Mouse (Mus musculus) Muller cell, postnatal 12 days (primary cell): ENCODE measurements around the gene Sp100.
"Not testable (repeated sequence)": the region's sequence is repeated elsewhere in the genome, so short reads cannot be mapped to it uniquely, and the experiment has no call there.

Experiments
- DNase-seq: peaks from one replicate; pipeline ENCODE4 v3.0.0-alpha.2; 2015; ENCODE audit errors: inconsistent ontology term

The Sp100 gene

GRCm38 (mm10) chr1:85649881-85650280, at the start of gene Sp100:
Sp100 (plus strand) TSS chr1:85649988.
- DNase-seq, result not testable (repeated sequence)

- DNase-seq, result not testable (repeated sequence)
Measured at GRCm38 (mm10) chr1:85600078-85600477, 49.7 kb upstream of the Sp100 start, which contains the start of gene Sp140. Sp140 (plus strand) TSS chr1:85600378.

GRCm38 (mm10) chr1:85600794-85601193, 49.0 kb upstream of the Sp100 start:
- DNase-seq, result not testable (repeated sequence)

- not testable (repeated sequence) for DNase-seq
Measured at GRCm38 (mm10) chr1:85604341-85604740, 45.4 kb upstream of the Sp100 start.

GRCm38 (mm10) chr1:85608361-85608760, 41.4 kb upstream of the Sp100 start:
- DNase-seq, result not testable (repeated sequence)

- not testable (repeated sequence) for DNase-seq
Measured at GRCm38 (mm10) chr1:85610581-85610980, 39.2 kb upstream of the Sp100 start.

GRCm38 (mm10) chr1:85615096-85615495, 34.7 kb upstream of the Sp100 start:
- not testable (repeated sequence) for DNase-seq

- not testable (repeated sequence) for DNase-seq
Measured at GRCm38 (mm10) chr1:85615819-85616218, 34.0 kb upstream of the Sp100 start.

GRCm38 (mm10) chr1:85617161-85617560, 32.6 kb upstream of the Sp100 start:
- not testable (repeated sequence) for DNase-seq

GRCm38 (mm10) chr1:85618689-85619088, 31.1 kb upstream of the Sp100 start:
- DNase-seq, result not testable (repeated sequence)

- DNase-seq, result not testable (repeated sequence)
Measured at GRCm38 (mm10) chr1:85636936-85637335, 12.9 kb upstream of the Sp100 start.

GRCm38 (mm10) chr1:85638144-85638543, 11.6 kb upstream of the Sp100 start:
- DNase-seq, result not testable (repeated sequence)

GRCm38 (mm10) chr1:85650524-85650923, 736 bp downstream of the Sp100 start:
- DNase-seq, result not testable (repeated sequence)

- DNase-seq, result not testable (repeated sequence)
Measured at GRCm38 (mm10) chr1:85651770-85652275, 2.0 kb downstream of the Sp100 start.

GRCm38 (mm10) chr1:85657211-85657610, 7.4 kb downstream of the Sp100 start:
- DNase-seq, result not testable (repeated sequence)

- no peak for DNase-seq
Measured at GRCm38 (mm10) chr1:85664266-85664665, 14.5 kb downstream of the Sp100 start.

- no peak for DNase-seq
Measured at GRCm38 (mm10) chr1:85680226-85680625, 30.4 kb downstream of the Sp100 start.

- no peak for DNase-seq
Measured at GRCm38 (mm10) chr1:85686666-85687065, 36.9 kb downstream of the Sp100 start.

GRCm38 (mm10) chr1:85687346-85687745, 37.6 kb downstream of the Sp100 start:
- no peak for DNase-seq

- no peak for DNase-seq
Measured at GRCm38 (mm10) chr1:85690544-85690943, 40.8 kb downstream of the Sp100 start.

GRCm38 (mm10) chr1:85692281-85692680, 42.5 kb downstream of the Sp100 start:
- no peak for DNase-seq

GRCm38 (mm10) chr1:85693280-85693679, 43.5 kb downstream of the Sp100 start:
- DNase-seq, result no peak

GRCm38 (mm10) chr1:85695646-85696045, 45.9 kb downstream of the Sp100 start:
- no peak for DNase-seq
